Mouse (Mus musculus) liver, adult 2 months (tissue): ENCODE results near the gene Stag1. TPM values are rescaled to one million over a fixed set of nuclear protein-coding genes. Genes with fewer than 3 reads are reported as not detected.

ENCODE experiments used
- DNase-seq: peaks from one replicate; pipeline ENCODE4 v3.0.0-alpha.2; 2011; ENCODE audit warnings: low read depth, low spot score; ENCODE audit errors: extremely low read depth
- H3K27ac ChIP-seq: fragments of 200-500 bp; replicated peaks from 2 replicates; pipeline ENCODE4 v1.5.1; 2012; ENCODE audit warnings: low read depth, mild to moderate bottlenecking, control low read depth, inconsistent platforms, low read length; ENCODE audit not compliant: insufficient read depth
- H3K27me3 ChIP-seq: fragments of 200-500 bp; 2 replicates; pipeline ENCODE4 v1.6.1; 2012; ENCODE audit warnings: mild to moderate bottlenecking, moderate library complexity, low read length, inconsistent platforms; ENCODE audit not compliant: control insufficient read depth, insufficient read depth
- H3K36me3 ChIP-seq: fragments of 200-500 bp; 2 replicates; pipeline ENCODE4 v1.6.1; 2012; ENCODE audit warnings: low read length, inconsistent platforms; ENCODE audit not compliant: control insufficient read depth, insufficient read depth
- H3K4me1 ChIP-seq: fragments of 200-500 bp; 2 replicates; pipeline ENCODE4 v1.6.1; 2011; ENCODE audit warnings: low read length; ENCODE audit not compliant: control insufficient read depth, insufficient read depth
- H3K4me3 ChIP-seq: fragments of 200-500 bp; 2 replicates; pipeline ENCODE4 v1.5.1; 2011; ENCODE audit warnings: low read depth, mild to moderate bottlenecking, control low read depth, low read length, moderate library complexity; ENCODE audit not compliant: insufficient read depth
- H3K79me2 ChIP-seq: fragments of 200-500 bp; 2 replicates; pipeline ENCODE4 v1.6.1; 2012; ENCODE audit warnings: inconsistent platforms, mild to moderate bottlenecking, low read length, moderate library complexity; ENCODE audit not compliant: control insufficient read depth, insufficient read depth
- H3K9ac ChIP-seq: fragments of 200-500 bp; 2 replicates; pipeline ENCODE4 v1.6.1; 2012; ENCODE audit warnings: low read depth, mild to moderate bottlenecking, control low read depth, inconsistent platforms, low read length
- CTCF ChIP-seq: fragments of 200-500 bp; IDR thresholded peaks from 2 replicates; pipeline ENCODE4 v1.5.1; 2011; ENCODE audit warnings: low read depth, low read length, control low read depth
- POLR2A ChIP-seq: fragments of 200-500 bp; IDR thresholded peaks from 2 replicates; pipeline ENCODE4 v1.6.1; 2011; ENCODE audit warnings: low read length, control low read depth; ENCODE audit not compliant: insufficient read depth; ENCODE audit errors: extremely low read depth
- WGBS: fragments of 180-500 bp; shearing (Covaris S2); methylation state at CpG from one replicate; pipeline ENCODE4 v1.1.7; 2018; 5-methylcytosine and 5-hydroxymethylcytosine counted together
- polyA plus RNA-seq: library from polyadenylated mRNA; depleted of rRNA; stranded (reverse); fragments of >200 nt; gene quantifications from 2 replicates; pipeline ENCODE4 v1.2.3, GENCODE M21; 2012
- total RNA-seq: library from RNA; depleted of rRNA; stranded (reverse); fragments of >200 nt; gene quantifications from 2 replicates; pipeline ENCODE4 v1.2.3, GENCODE M21; 2014

The Stag1 gene
- total and polyA plus RNA-seq, 2 experiments = 1.4 to 23.0 TPM

GRCm38 (mm10) chr9:100682285-100682684, 84.7 kb downstream of the Stag1 start:
- DNase-seq = no peak
- no peaks in the 10 kb centered on the region for H3K4me1 ChIP-seq
- no peaks in the 10 kb centered on the region for H3K27me3 ChIP-seq
- no peaks in the 10 kb centered on the region for H3K36me3 ChIP-seq
- TF ChIP-seq CTCF (no peak), POLR2A (no peak)
- H3K79me2 ChIP-seq = peaks cover 9% of the 10 kb centered on the region; the same call in 1 of the 2 replicates
- H3K27ac ChIP-seq = no peak overlapping the region
- H3K4me3 ChIP-seq = no peak overlapping the region
- H3K9ac ChIP-seq = no peak overlapping the region

- no peak overlapping the region for H3K4me3 ChIP-seq
- peaks cover 9% of the 10 kb centered on the region; the same call in 1 of the 2 replicates for H3K79me2 ChIP-seq
- H3K27ac ChIP-seq = no peak overlapping the region
- no peaks in the 10 kb centered on the region for H3K27me3 ChIP-seq
- no peak for DNase-seq
- no peaks in the 10 kb centered on the region for H3K4me1 ChIP-seq
- 71% methylated on average over 3 of the region's 3 CpGs for WGBS
- TF ChIP-seq CTCF = no peak
- no peak for TF ChIP-seq POLR2A
- no peaks in the 10 kb centered on the region for H3K36me3 ChIP-seq
- H3K9ac ChIP-seq = no peak overlapping the region
Measured at GRCm38 (mm10) chr9:100685769-100686487, 88.3 kb downstream of the Stag1 start.

GRCm38 (mm10) chr9:100689765-100690316, 92.2 kb downstream of the Stag1 start:
- Histone ChIP-seq H3K79me2 (peaks cover 18% of the 10 kb centered on the region; the same call in 1 of the 2 replicates), H3K9ac (no peak overlapping the region), H3K4me3 (no peak overlapping the region), H3K27ac (no peak overlapping the region), H3K36me3 (no peaks in the 10 kb centered on the region), H3K27me3 (no peaks in the 10 kb centered on the region), H3K4me1 (no peaks in the 10 kb centered on the region)
- TF ChIP-seq POLR2A (no peak), CTCF (no peak)
- 76% methylated on average over 3 of the region's 3 CpGs for WGBS
- DNase-seq = no peak

GRCm38 (mm10) chr9:100692239-100692638, 94.6 kb downstream of the Stag1 start:
- Histone ChIP-seq H3K4me3 (no peak overlapping the region), H3K4me1 (peaks cover 4% of the 10 kb centered on the region), H3K36me3 (no peaks in the 10 kb centered on the region), H3K79me2 (peaks cover 12% of the 10 kb centered on the region; the same call in 1 of the 2 replicates), H3K27ac (no peak overlapping the region), H3K27me3 (no peaks in the 10 kb centered on the region), H3K9ac (no peak overlapping the region)
- TF ChIP-seq CTCF = no peak
- TF ChIP-seq POLR2A = no peak
- 84% methylated on average over 1 of the region's 1 CpGs for WGBS
- no peak for DNase-seq

GRCm38 (mm10) chr9:100696537-100696936, 98.9 kb downstream of the Stag1 start:
- no peaks in the 10 kb centered on the region for H3K27me3 ChIP-seq
- H3K4me3 ChIP-seq = no peak overlapping the region
- H3K9ac ChIP-seq = no peak overlapping the region
- no peaks in the 10 kb centered on the region for H3K36me3 ChIP-seq
- no peak overlapping the region for H3K27ac ChIP-seq
- WGBS = 56% methylated on average over 2 of the region's 2 CpGs
- H3K79me2 ChIP-seq = peaks cover 8% of the 10 kb centered on the region; the same call in 1 of the 2 replicates
- DNase-seq = peak; percentile 54
- TF ChIP-seq CTCF = no peak
- no peak for TF ChIP-seq POLR2A
- H3K4me1 ChIP-seq = peaks cover 4% of the 10 kb centered on the region

- no peaks in the 10 kb centered on the region for H3K27me3 ChIP-seq
- DNase-seq = no peak
- no peak overlapping the region for H3K4me3 ChIP-seq
- H3K27ac ChIP-seq = no peak overlapping the region
- no peak for TF ChIP-seq POLR2A
- no peak for TF ChIP-seq CTCF
- 100% methylated on average over 1 of the region's 1 CpGs for WGBS
- no peak overlapping the region for H3K9ac ChIP-seq
- no peaks in the 10 kb centered on the region; the same call in 1 of the 2 replicates for H3K79me2 ChIP-seq
- H3K36me3 ChIP-seq = no peaks in the 10 kb centered on the region; the same call in 1 of the 2 replicates
- no peaks in the 10 kb centered on the region for H3K4me1 ChIP-seq
Measured at GRCm38 (mm10) chr9:100707644-100708043, 110.0 kb downstream of the Stag1 start.
